Mouse (Mus musculus) WW6 (cell line): Measurements from ENCODE around the gene Smndc1.

ENCODE experiments used
- DNase-seq: peaks from one replicate; pipeline ENCODE4 v3.0.0-alpha.2; 2013; ENCODE audit warnings: low read depth, low spot score

The Smndc1 gene

GRCm38 (mm10) chr19:53390495-53391007 is at the start of gene Smndc1:
TSS of gene Smndc1 (minus strand) at chr19:53390578.
- peak; percentile 99 for DNase-seq

GRCm38 (mm10) chr19:53439340-53439739 is 49.0 kb upstream of the Smndc1 start:
- no peak for DNase-seq

- no peak for DNase-seq
Measured at GRCm38 (mm10) chr19:53437991-53438390, 47.6 kb upstream of the Smndc1 start.

GRCm38 (mm10) chr19:53437311-53437958 is 47.1 kb upstream of the Smndc1 start:
- DNase-seq: no peak

GRCm38 (mm10) chr19:53433949-53434689 is 43.7 kb upstream of the Smndc1 start:
- DNase-seq: no peak

- no peak for DNase-seq
Measured at GRCm38 (mm10) chr19:53431003-53431402, 40.6 kb upstream of the Smndc1 start.

GRCm38 (mm10) chr19:53430356-53430755 is 40.0 kb upstream of the Smndc1 start:
- DNase-seq: no peak

GRCm38 (mm10) chr19:53427817-53428216 is 37.4 kb upstream of the Smndc1 start:
- no peak for DNase-seq

- DNase-seq: no peak
Measured at GRCm38 (mm10) chr19:53427346-53427745, 37.0 kb upstream of the Smndc1 start.

GRCm38 (mm10) chr19:53425824-53426223 is 35.4 kb upstream of the Smndc1 start:
- DNase-seq: no peak

GRCm38 (mm10) chr19:53424629-53425028 is 34.3 kb upstream of the Smndc1 start:
- DNase-seq: no peak

GRCm38 (mm10) chr19:53423816-53424465 is 33.6 kb upstream of the Smndc1 start:
- no peak for DNase-seq

GRCm38 (mm10) chr19:53423341-53423753 is 33.0 kb upstream of the Smndc1 start:
- no peak for DNase-seq

- DNase-seq: no peak
Measured at GRCm38 (mm10) chr19:53422358-53423308, 32.3 kb upstream of the Smndc1 start.

- DNase-seq: no peak
Measured at GRCm38 (mm10) chr19:53421583-53422188, 31.3 kb upstream of the Smndc1 start.

GRCm38 (mm10) chr19:53420924-53421582 is 30.7 kb upstream of the Smndc1 start:
- peak; percentile 69 for DNase-seq

GRCm38 (mm10) chr19:53419834-53420233 is 29.5 kb upstream of the Smndc1 start:
- no peak for DNase-seq

- no peak for DNase-seq
Measured at GRCm38 (mm10) chr19:53415198-53415597, 24.8 kb upstream of the Smndc1 start.

GRCm38 (mm10) chr19:53414650-53415049 is 24.3 kb upstream of the Smndc1 start:
- DNase-seq: no peak
